Mouse (Mus musculus): ENCODE data around the gene Prdm1. TPM values are rescaled to one million over a fixed set of nuclear protein-coding genes. Genes with fewer than 3 reads are reported as not detected.

Gene Prdm1
- polyA plus RNA-seq (2014; fragmentation: Nextera tagmentation; extraction: Ambion mirVana): 1.9 and 2.1 TPM in 2 replicates

DNA sequence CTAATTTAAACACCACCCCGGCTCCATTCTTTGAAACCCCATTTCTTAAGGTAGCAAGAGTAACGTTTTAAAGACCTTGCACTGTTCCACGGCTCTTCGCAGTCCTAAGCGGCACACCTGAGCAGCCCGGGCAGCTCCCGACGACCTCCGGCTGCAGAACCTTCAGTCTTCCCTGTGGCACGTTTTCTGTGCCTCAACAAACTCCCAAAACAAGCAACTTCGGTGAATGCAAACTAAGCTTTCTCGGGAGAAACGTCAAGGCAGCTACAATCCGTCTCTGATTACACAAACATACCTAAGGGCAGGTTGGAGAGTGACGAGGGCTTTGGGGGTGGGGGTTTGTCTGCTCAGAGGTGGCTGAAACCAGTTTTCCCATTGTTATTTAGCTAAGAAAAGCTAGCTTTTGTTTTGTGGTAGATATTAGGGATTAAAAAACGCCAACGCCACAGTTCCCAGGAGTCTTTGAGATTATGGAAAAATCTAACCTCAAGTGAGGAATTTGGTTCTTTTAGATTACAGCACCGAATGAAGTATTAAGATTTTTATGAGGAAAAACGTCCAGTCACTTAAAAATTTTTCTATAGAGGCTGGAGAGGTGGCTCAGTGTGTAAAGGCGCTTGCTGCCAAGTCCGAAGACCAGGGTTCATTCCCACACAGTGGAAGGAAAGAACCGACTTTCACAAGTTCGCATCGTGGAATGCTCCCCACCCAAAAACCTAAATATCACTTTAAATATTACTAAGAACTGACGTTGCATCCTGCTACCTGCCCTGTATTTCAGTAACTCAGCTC lies at the start of gene Prdm1:
Gene Prdm1 (minus strand): TSS at position 211 of the 792 bp plus-strand sequence.
- H3K27me3 ChIP-seq (ENCODE audit: control insufficient read depth, insufficient read depth, low read length): peaks cover 17% of the 10 kb centered on the region
- WGBS: 1% methylated on average over 25 of the region's 25 CpGs
- H3K9me3 ChIP-seq (replicated peaks; ENCODE audit: control insufficient read depth, low read length): no peaks in the 10 kb centered on the region
- H3K27ac ChIP-seq (replicated peaks; ENCODE audit: low read depth, low read length): no peak within 1 kb of the TSS
- no peaks in the 10 kb centered on the region for H3K36me3 ChIP-seq (replicated peaks; ENCODE audit: control insufficient read depth, insufficient read depth, low read depth, low read length)
- DNase-seq (ENCODE audit: low spot score) (peak; percentile 37), ATAC-seq (replicated peaks; ENCODE audit: insufficient number of reproducible peaks, low FRiP score, low TSS enrichment, low read depth) (no peak)
- no peaks in the 10 kb centered on the region; the same call in none of the 2 replicates for H3K4me1 ChIP-seq (ENCODE audit: control insufficient read depth, insufficient read depth, low read length)
- peak within 1 kb of the TSS; percentile 80 for H3K4me2 ChIP-seq (ENCODE audit: low read depth, low read length)
- H3K4me3 ChIP-seq (ENCODE audit: low read depth, low read length): peak within 1 kb of the TSS; percentile 49
- H3K9ac ChIP-seq (replicated peaks; ENCODE audit: low read length): peak within 1 kb of the TSS; percentile 28; the same call in 1 of the 2 replicates

DNA sequence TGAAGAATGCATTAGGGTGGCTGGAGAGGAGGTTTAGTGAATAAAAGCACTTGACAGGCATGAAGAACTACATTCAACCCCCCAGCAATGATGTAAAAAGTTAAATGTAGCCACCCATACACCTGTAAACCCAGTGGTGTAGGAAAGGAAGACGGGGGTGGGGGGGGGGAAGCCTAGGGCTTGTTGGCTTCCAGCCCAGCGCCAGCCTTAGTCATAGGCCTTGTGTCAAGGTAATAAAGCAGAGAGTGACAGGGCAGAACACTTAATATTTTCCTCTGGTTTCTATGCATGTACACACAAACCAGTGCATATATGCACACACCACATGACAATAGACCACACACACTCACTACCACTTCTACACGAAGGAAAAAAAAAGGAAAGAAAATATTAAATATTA lies 37.7 kb upstream of the Prdm1 start:
- Histone ChIP-seq H3K4me2 (ENCODE audit: low read depth, low read length) (no peak overlapping the region), H3K4me1 (ENCODE audit: control insufficient read depth, insufficient read depth, low read length) (no peaks in the 10 kb centered on the region), H3K9me3 (replicated peaks; ENCODE audit: control insufficient read depth, low read length) (no peaks in the 10 kb centered on the region), H3K4me3 (ENCODE audit: low read depth, low read length) (no peak overlapping the region), H3K36me3 (replicated peaks; ENCODE audit: control insufficient read depth, insufficient read depth, low read depth, low read length) (no peaks in the 10 kb centered on the region), H3K27ac (replicated peaks; ENCODE audit: low read depth, low read length) (no peak overlapping the region), H3K27me3 (ENCODE audit: control insufficient read depth, insufficient read depth, low read length) (no peaks in the 10 kb centered on the region), H3K9ac (replicated peaks; ENCODE audit: low read length) (no peak overlapping the region)
- no peak for ATAC-seq (replicated peaks; ENCODE audit: insufficient number of reproducible peaks, low FRiP score, low TSS enrichment, low read depth)
- 83% methylated on average over 3 of the region's 3 CpGs for WGBS
- DNase-seq (ENCODE audit: low spot score): no peak

DNA sequence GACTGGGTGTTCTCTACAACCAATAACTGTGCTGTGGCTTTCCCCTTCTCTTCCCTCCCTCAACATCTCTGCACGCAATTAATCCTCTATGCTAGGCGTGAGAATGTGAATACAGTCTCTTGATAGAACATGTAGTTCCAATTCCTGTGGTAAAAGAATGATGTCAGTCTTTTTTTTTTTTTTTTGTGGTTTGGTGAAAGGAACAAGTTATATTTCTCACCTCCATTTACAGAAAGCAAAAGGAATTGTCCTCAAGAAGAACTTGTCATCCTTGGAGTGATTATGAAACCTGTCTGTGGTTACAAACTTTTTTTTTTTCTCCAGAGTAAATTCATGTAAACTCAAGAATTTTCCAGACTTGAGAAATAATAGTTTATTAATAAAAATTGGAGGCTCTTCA lies 36.8 kb upstream of the Prdm1 start:
- Histone ChIP-seq H3K9ac (replicated peaks; ENCODE audit: low read length) (no peak overlapping the region), H3K9me3 (replicated peaks; ENCODE audit: control insufficient read depth, low read length) (no peaks in the 10 kb centered on the region), H3K4me2 (ENCODE audit: low read depth, low read length) (no peak overlapping the region), H3K27ac (replicated peaks; ENCODE audit: low read depth, low read length) (no peak overlapping the region), H3K4me3 (ENCODE audit: low read depth, low read length) (no peak overlapping the region), H3K27me3 (ENCODE audit: control insufficient read depth, insufficient read depth, low read length) (no peaks in the 10 kb centered on the region), H3K36me3 (replicated peaks; ENCODE audit: control insufficient read depth, insufficient read depth, low read depth, low read length) (no peaks in the 10 kb centered on the region), H3K4me1 (ENCODE audit: control insufficient read depth, insufficient read depth, low read length) (no peaks in the 10 kb centered on the region)
- ATAC-seq (replicated peaks; ENCODE audit: insufficient number of reproducible peaks, low FRiP score, low TSS enrichment, low read depth) (no peak), DNase-seq (ENCODE audit: low spot score) (no peak)
- WGBS: 81% methylated on average over 2 of the region's 2 CpGs

DNA sequence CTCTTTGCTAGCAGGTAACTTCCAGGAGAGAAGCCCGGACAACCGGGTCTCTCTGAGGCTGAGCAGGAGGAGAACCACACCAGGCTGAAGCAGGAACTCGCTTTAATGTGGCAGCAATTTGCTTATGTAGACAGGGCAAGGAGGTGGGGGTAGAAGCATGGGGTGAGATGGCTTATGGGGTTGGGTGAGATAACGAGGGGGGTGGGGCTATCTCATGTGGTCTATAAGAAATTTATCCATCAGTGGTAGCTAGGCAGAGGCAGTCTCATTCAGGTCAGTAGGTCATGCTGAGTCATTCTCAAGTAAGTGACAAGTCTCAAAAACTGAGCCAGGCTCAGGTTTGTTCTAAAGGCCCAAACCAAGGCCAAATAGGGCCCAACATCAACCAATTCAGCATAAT lies 28.5 kb upstream of the Prdm1 start:
- no peak for ATAC-seq (replicated peaks; ENCODE audit: insufficient number of reproducible peaks, low FRiP score, low TSS enrichment, low read depth)
- no peak overlapping the region for H3K27ac ChIP-seq (replicated peaks; ENCODE audit: low read depth, low read length)
- no peaks in the 10 kb centered on the region for H3K4me1 ChIP-seq (ENCODE audit: control insufficient read depth, insufficient read depth, low read length)
- no peak for DNase-seq (ENCODE audit: low spot score)
- no peaks in the 10 kb centered on the region for H3K9me3 ChIP-seq (replicated peaks; ENCODE audit: control insufficient read depth, low read length)
- 86% methylated on average over 4 of the region's 4 CpGs for WGBS
- no peak overlapping the region for H3K4me2 ChIP-seq (ENCODE audit: low read depth, low read length)
- no peaks in the 10 kb centered on the region for H3K36me3 ChIP-seq (replicated peaks; ENCODE audit: control insufficient read depth, insufficient read depth, low read depth, low read length)
- no peak overlapping the region for H3K9ac ChIP-seq (replicated peaks; ENCODE audit: low read length)
- no peaks in the 10 kb centered on the region for H3K27me3 ChIP-seq (ENCODE audit: control insufficient read depth, insufficient read depth, low read length)
- no peak overlapping the region for H3K4me3 ChIP-seq (ENCODE audit: low read depth, low read length)

DNA sequence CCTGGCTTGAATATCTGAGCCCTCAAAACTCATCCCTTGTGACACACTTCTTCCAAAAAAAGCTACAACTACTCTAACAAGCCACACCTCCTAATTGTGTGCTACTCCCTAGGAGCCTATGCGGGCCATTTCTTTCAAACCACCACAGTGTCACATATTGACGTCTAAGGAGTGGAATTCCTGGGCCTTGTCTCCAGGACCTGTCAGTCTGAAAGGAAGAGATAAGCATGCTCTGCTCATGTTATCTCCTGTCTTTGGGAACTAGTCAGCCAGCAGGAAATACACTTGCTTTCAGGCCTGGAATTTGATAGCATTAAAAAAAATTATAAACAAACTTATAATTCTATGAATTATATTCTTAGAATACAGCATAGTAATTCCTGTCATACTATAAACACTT lies 27.0 kb upstream of the Prdm1 start:
- Histone ChIP-seq H3K4me1 (ENCODE audit: control insufficient read depth, insufficient read depth, low read length) (no peaks in the 10 kb centered on the region), H3K27ac (replicated peaks; ENCODE audit: low read depth, low read length) (no peak overlapping the region), H3K27me3 (ENCODE audit: control insufficient read depth, insufficient read depth, low read length) (no peaks in the 10 kb centered on the region), H3K9me3 (replicated peaks; ENCODE audit: control insufficient read depth, low read length) (no peaks in the 10 kb centered on the region), H3K9ac (replicated peaks; ENCODE audit: low read length) (no peak overlapping the region), H3K4me2 (ENCODE audit: low read depth, low read length) (no peak overlapping the region), H3K4me3 (ENCODE audit: low read depth, low read length) (no peak overlapping the region), H3K36me3 (replicated peaks; ENCODE audit: control insufficient read depth, insufficient read depth, low read depth, low read length) (no peaks in the 10 kb centered on the region)
- 78% methylated on average over 2 of the region's 2 CpGs for WGBS
- ATAC-seq (replicated peaks; ENCODE audit: insufficient number of reproducible peaks, low FRiP score, low TSS enrichment, low read depth): no peak
- no peak for DNase-seq (ENCODE audit: low spot score)

DNA sequence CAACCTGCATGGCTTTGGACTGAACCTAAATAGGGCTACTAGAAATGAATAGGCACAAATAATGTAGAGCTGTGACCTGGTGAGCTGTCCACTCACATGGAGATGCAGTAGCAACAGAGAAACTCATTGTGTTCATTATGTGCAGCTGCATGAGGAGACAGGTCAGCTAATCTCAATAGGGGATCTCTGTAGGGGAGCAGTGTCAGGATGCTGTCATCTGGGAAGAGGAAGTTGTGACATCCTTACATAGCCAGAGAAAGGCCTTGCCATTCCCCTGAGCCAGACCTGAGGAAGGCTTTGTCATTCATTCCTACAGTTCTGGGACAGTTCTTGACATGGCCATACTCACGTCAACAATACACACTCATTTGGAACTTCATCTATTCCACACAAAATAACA lies 25.3 kb upstream of the Prdm1 start:
- DNase-seq (ENCODE audit: low spot score) (no peak), ATAC-seq (replicated peaks; ENCODE audit: insufficient number of reproducible peaks, low FRiP score, low TSS enrichment, low read depth) (no peak)
- WGBS: 76% methylated on average over 1 of the region's 1 CpGs
- no peaks in the 10 kb centered on the region for H3K27me3 ChIP-seq (ENCODE audit: control insufficient read depth, insufficient read depth, low read length)
- no peak overlapping the region for H3K27ac ChIP-seq (replicated peaks; ENCODE audit: low read depth, low read length)
- H3K36me3 ChIP-seq (replicated peaks; ENCODE audit: control insufficient read depth, insufficient read depth, low read depth, low read length): no peaks in the 10 kb centered on the region
- H3K9me3 ChIP-seq (replicated peaks; ENCODE audit: control insufficient read depth, low read length): no peaks in the 10 kb centered on the region
- no peak overlapping the region for H3K9ac ChIP-seq (replicated peaks; ENCODE audit: low read length)
- H3K4me1 ChIP-seq (ENCODE audit: control insufficient read depth, insufficient read depth, low read length): no peaks in the 10 kb centered on the region
- H3K4me2 ChIP-seq (ENCODE audit: low read depth, low read length): no peak overlapping the region
- H3K4me3 ChIP-seq (ENCODE audit: low read depth, low read length): no peak overlapping the region

DNA sequence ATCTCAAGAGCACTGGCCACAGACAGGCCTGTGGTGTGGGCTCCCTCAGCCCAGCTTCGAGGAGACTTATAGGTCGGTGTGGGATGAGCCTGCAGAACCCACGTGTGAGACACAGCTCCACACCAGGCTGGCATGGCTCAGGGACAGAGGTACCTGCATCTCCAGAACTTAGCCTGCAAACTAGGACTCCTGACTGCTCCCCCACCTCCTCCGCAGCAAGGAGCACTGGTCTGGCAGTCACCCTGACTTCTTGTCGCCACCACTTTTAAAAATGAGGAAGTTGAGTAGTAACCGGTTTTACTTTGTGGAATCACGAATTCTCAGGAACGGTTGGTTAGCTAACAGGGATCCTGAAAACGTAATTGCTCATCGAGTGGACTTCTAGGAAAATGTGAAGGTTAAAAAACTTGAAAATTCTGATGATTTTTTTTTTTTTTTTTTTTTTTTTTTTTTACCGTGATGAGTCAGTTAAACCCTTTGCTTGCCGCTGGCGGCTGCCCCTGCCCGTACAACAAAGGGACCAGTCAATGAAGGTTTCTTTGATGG lies 10.8 kb upstream of the Prdm1 start:
- Histone ChIP-seq H3K4me2 (ENCODE audit: low read depth, low read length) (no peak overlapping the region; the same call in 1 of the 2 replicates), H3K27me3 (ENCODE audit: control insufficient read depth, insufficient read depth, low read length) (no peaks in the 10 kb centered on the region), H3K4me3 (ENCODE audit: low read depth, low read length) (no peak overlapping the region), H3K9ac (replicated peaks; ENCODE audit: low read length) (no peak overlapping the region), H3K4me1 (ENCODE audit: control insufficient read depth, insufficient read depth, low read length) (no peaks in the 10 kb centered on the region), H3K27ac (replicated peaks; ENCODE audit: low read depth, low read length) (no peak overlapping the region), H3K36me3 (replicated peaks; ENCODE audit: control insufficient read depth, insufficient read depth, low read depth, low read length) (no peaks in the 10 kb centered on the region), H3K9me3 (replicated peaks; ENCODE audit: control insufficient read depth, low read length) (no peaks in the 10 kb centered on the region)
- WGBS: 6% methylated on average over 14 of the region's 14 CpGs
- DNase-seq (ENCODE audit: low spot score): no peak
- no peak for ATAC-seq (replicated peaks; ENCODE audit: insufficient number of reproducible peaks, low FRiP score, low TSS enrichment, low read depth)

DNA sequence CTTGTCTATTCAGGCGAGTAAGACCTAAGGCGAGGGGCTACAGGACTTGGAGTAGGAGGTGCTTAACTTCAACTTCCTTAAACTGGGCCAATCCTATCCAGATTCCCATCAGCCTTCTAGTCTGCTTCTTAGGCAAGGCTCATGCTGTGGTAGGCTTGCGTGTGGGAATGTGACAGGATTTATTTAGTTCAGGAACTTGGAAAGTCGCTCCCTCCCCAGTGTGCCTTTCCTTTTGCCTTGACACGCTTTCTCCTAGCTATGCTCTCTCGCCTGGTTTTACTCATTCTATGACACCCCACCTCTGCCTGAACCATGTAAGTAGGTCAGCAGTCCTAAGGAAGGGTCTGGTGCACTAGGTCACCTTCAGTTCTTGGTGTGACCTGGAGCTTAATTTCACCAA lies 9.8 kb upstream of the Prdm1 start:
- ATAC-seq (replicated peaks; ENCODE audit: insufficient number of reproducible peaks, low FRiP score, low TSS enrichment, low read depth) (no peak), DNase-seq (ENCODE audit: low spot score) (no peak)
- no peak overlapping the region for H3K27ac ChIP-seq (replicated peaks; ENCODE audit: low read depth, low read length)
- no peaks in the 10 kb centered on the region for H3K27me3 ChIP-seq (ENCODE audit: control insufficient read depth, insufficient read depth, low read length)
- no peaks in the 10 kb centered on the region for H3K4me1 ChIP-seq (ENCODE audit: control insufficient read depth, insufficient read depth, low read length)
- WGBS: 58% methylated on average over 6 of the region's 6 CpGs
- H3K4me3 ChIP-seq (ENCODE audit: low read depth, low read length): no peak overlapping the region
- H3K36me3 ChIP-seq (replicated peaks; ENCODE audit: control insufficient read depth, insufficient read depth, low read depth, low read length): no peaks in the 10 kb centered on the region
- H3K9me3 ChIP-seq (replicated peaks; ENCODE audit: control insufficient read depth, low read length): no peaks in the 10 kb centered on the region
- no peak overlapping the region for H3K9ac ChIP-seq (replicated peaks; ENCODE audit: low read length)
- no peak overlapping the region for H3K4me2 ChIP-seq (ENCODE audit: low read depth, low read length)
